Mouse (Mus musculus): ENCODE data around the gene Henmt1. TPM values are rescaled to one million over a fixed set of nuclear protein-coding genes. Genes with fewer than 3 reads are reported as not detected.

The Henmt1 gene
- polyA plus RNA-seq, 1 experiment from 2014 or later, result 0.56 TPM

DNA sequence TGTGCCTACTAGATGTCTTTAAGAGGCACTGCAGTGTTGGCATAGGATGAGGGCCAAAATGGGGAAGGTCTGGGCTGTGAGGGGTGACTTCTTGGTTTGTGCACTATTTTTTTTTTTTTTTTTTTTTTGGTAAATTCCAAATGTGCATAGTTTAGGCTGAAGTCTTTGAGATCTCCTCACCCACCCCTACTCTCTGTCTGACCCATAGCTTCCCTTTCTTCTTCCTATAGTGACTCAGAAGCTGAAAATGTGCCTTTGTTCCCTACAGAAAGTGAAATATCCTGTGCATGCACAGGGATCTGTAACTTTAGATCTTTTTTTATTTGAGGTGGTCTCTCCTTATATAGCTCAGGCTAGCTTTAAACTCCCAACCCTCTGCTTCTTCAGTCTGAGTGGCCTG lies 18.3 kb downstream of the Henmt1 start:
- no peak overlapping the region for H3K4me2 ChIP-seq
- H3K4me3 ChIP-seq, result no peak overlapping the region
- no peaks in the 10 kb centered on the region for H3K27me3 ChIP-seq
- H3K9ac ChIP-seq, result no peak overlapping the region
- no peak for ATAC-seq
- H3K27ac ChIP-seq, result no peak overlapping the region
- peaks cover 10% of the 10 kb centered on the region for H3K4me1 ChIP-seq
- H3K36me3 ChIP-seq (ENCODE audit: poor library complexity, severe bottlenecking), result no peaks in the 10 kb centered on the region
- H3K9me3 ChIP-seq (replicated peaks), result no peaks in the 10 kb centered on the region

DNA sequence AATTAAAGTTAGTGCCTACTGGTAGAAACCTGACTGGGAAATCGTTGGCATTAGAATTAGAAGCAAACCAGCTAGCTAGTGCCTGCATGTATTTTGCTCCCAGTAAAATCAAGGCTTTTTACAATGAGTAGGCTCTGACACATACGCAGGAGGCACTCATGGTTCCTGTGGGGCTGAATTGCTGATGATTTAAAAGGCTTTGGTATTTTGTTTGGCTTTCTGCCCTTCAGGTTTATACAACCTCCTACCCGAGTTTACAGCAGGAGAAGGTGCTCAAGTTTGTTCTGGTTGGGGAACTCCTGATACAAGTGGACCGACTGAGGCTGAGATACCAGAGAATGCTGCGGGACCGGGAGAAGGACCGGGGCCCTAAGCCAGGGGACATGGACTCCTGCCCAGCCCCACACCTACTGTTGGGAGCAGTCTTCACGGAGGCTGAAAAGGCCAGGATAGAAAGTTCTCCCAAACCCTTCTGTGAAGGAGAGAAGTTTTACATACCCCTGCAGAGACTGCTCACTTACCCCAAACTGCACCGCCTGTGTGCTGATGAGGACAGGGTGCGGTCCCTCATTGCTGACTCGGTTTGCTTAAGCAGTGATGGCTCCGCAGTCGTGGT lies 20.1 kb downstream of the Henmt1 start:
- no peaks in the 10 kb centered on the region for H3K36me3 ChIP-seq (ENCODE audit: poor library complexity, severe bottlenecking)

DNA sequence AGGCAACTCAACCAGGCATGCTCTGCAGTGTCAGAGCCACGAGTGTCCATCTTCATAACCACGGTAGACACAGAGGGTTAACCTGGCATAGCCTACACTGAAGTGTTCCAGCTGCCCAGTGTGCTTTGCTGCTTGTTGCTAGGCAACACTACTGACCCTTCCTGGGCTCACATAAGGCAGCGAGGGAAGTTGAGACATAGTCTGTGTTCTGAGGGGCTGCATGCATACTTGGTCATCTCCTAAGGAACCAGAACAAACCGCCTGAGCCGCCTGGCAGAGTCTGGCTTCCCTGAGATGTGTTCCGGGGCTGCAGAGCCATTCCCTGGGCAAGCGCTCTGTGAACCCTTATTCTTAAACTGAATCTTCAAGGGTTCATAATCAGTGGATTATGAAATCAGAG lies 21.6 kb downstream of the Henmt1 start:
- peak; percentile 88 for ATAC-seq
- Histone ChIP-seq H3K27me3 (no peaks in the 10 kb centered on the region), H3K4me3 (no peak overlapping the region), H3K4me2 (peak overlapping the region; percentile 39), H3K4me1 (peaks cover 10% of the 10 kb centered on the region), H3K27ac (peak overlapping the region; percentile 21; the same call in 1 of the 2 replicates), H3K9ac (no peak overlapping the region), H3K9me3 (replicated peaks) (no peaks in the 10 kb centered on the region), H3K36me3 (ENCODE audit: poor library complexity, severe bottlenecking) (no peaks in the 10 kb centered on the region)
- 33% methylated on average over 7 of the region's 7 CpGs for WGBS

More for the DNA sequence above, 20.1 kb downstream of the Henmt1 start:
- Histone ChIP-seq H3K4me2 (no peak overlapping the region), H3K27me3 (no peaks in the 10 kb centered on the region), H3K27ac (no peak overlapping the region), H3K9me3 (replicated peaks) (no peaks in the 10 kb centered on the region), H3K4me1 (peaks cover 10% of the 10 kb centered on the region), H3K9ac (no peak overlapping the region), H3K4me3 (no peak overlapping the region)
- ATAC-seq, result no peak
- 83% methylated on average over 13 of the region's 13 CpGs for WGBS

DNA sequence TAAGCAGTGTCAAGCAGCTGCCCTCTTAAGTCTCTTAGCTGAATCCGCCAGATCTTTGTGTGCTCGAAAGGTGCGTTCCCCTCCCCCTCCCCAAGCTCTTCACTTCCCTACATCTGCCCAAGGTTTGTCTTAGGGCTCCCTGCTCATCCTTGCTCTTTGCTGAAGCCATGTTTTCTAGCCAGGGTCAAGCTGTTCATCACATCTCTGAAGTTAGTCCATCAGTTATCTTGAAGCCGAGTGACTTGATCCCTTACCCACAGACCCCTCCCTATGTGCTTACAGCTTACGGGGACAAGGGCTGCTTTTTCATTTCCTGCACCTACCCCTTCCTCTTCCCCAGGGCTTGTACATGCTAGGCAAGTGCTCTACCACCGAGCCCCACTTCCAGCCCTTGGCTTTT lies 22.0 kb downstream of the Henmt1 start:
- 40% methylated on average over 6 of the region's 6 CpGs for WGBS
- Histone ChIP-seq H3K4me2 (peak overlapping the region; percentile 39), H3K36me3 (ENCODE audit: poor library complexity, severe bottlenecking) (no peaks in the 10 kb centered on the region), H3K9ac (no peak overlapping the region), H3K4me1 (peaks cover 10% of the 10 kb centered on the region), H3K9me3 (replicated peaks) (no peaks in the 10 kb centered on the region), H3K27me3 (no peaks in the 10 kb centered on the region), H3K4me3 (no peak overlapping the region), H3K27ac (peak overlapping the region; percentile 21; the same call in 1 of the 2 replicates)
- ATAC-seq, result peak; percentile 26; the same call in 1 of the 2 replicates

DNA sequence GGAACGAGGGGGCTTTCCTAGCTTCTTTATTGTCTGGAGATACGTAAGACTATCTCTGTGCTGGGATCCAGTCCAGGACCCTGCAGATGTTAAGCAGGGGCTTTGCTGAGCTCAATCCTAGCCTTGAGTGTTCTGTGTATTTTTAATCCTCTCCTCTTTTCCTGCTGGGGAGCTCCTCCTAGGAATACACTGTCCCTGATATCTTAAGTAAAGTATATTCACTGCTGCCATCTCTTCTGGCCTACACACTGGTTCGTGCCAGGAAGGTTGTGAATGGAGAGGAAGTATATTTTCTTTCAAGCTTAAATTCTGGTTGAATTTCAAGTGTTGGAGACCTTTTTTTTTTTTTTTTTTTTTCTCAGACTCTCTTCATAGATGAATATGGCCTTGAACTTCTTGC lies 23.6 kb downstream of the Henmt1 start:
- Histone ChIP-seq H3K27ac (no peak overlapping the region), H3K4me2 (no peak overlapping the region), H3K9me3 (replicated peaks) (no peaks in the 10 kb centered on the region), H3K4me3 (no peak overlapping the region), H3K27me3 (no peaks in the 10 kb centered on the region), H3K4me1 (peaks cover 10% of the 10 kb centered on the region), H3K9ac (no peak overlapping the region), H3K36me3 (ENCODE audit: poor library complexity, severe bottlenecking) (no peaks in the 10 kb centered on the region)
- no peak for ATAC-seq
- 78% methylated on average over 3 of the region's 3 CpGs for whole genome bisulfite sequencing

DNA sequence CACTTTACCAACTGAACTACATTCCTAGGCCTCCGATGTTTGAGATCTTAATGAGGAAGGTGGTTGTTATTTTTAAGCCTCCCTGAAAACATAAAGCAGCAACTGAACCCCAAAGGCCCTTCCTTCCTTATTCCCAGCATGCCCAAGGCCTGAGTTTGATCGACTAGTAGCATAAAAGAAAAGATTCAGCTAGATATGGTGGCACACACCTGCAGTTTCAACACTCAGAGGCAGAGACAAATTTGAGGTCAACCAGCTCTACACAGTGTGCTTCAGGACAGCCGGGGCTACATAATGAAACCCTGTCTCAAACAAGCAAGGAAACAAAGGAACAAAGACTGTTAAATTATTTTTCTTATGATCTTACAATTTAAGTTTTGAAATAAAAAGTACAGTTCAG lies 24.1 kb downstream of the Henmt1 start:
- Histone ChIP-seq H3K4me1 (peaks cover 10% of the 10 kb centered on the region), H3K27me3 (no peaks in the 10 kb centered on the region), H3K9ac (no peak overlapping the region), H3K9me3 (replicated peaks) (no peaks in the 10 kb centered on the region), H3K4me3 (no peak overlapping the region), H3K27ac (no peak overlapping the region), H3K36me3 (ENCODE audit: poor library complexity, severe bottlenecking) (no peaks in the 10 kb centered on the region), H3K4me2 (no peak overlapping the region)
- no peak for ATAC-seq
- WGBS, result 88% methylated on average over 3 of the region's 3 CpGs

DNA sequence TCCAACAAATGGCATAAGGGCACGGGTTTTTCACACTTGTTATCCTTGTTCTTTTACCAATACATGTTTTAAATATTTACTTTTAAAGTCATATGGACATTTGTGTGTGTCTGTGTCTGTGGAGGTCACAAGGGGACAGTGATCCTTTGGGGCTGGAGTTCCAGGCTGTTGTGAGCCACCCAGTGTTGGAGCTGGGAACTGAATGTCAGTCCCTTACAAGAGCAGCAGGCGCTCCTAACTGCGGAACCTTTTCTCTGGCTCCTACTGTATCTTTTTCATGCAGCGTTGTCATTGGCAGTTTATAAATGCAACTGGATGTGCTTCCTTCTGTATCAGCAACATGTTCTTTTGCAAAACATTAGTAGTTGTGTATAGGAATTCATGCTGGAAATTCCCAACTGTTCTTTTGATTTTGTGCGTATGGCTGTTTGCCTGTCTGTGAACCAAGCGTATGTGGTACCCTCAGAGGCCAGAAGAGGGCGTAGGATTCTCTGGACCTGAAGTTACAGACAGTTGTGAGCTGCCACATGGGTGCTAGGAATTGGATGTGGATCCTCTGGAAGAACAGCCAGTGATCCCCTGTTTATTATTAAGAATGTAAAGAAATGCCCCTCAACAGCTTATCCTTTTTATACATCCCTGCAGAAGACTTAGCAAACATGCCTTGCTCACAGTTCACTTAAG lies 24.8 kb downstream of the Henmt1 start:
- Histone ChIP-seq H3K4me2 (no peak overlapping the region), H3K36me3 (ENCODE audit: poor library complexity, severe bottlenecking) (no peaks in the 10 kb centered on the region), H3K9ac (no peak overlapping the region), H3K4me1 (peaks cover 10% of the 10 kb centered on the region), H3K9me3 (replicated peaks) (no peaks in the 10 kb centered on the region), H3K4me3 (no peak overlapping the region), H3K27ac (no peak overlapping the region), H3K27me3 (no peaks in the 10 kb centered on the region)
- 80% methylated on average over 7 of the region's 7 CpGs for WGBS
- ATAC-seq, result no peak

DNA sequence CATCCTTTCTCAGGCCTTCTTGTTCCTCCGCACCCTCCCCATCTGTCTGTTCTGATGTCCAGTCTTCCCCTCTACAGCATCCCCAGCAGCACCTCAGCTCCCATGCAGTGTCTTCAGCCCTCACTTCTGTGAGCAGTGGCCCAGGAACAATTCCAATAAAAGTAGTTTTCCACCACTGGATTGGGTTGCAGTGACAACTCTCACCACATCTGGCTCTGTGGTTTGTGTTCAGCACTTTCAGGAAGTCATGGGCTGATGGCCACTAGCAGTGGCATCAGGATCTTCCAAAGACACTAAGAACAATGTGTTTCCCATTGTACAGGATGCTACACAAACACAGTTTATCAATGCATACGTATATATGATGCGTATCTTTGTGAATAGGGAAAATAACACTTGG lies 26.4 kb downstream of the Henmt1 start:
- Histone ChIP-seq H3K9ac (no peak overlapping the region), H3K9me3 (replicated peaks) (no peaks in the 10 kb centered on the region), H3K4me3 (no peak overlapping the region), H3K27ac (no peak overlapping the region), H3K36me3 (ENCODE audit: poor library complexity, severe bottlenecking) (0 out of 2 replicates have a peak, but pooled peaks cover 3% of the 10 kb centered on the region), H3K4me1 (peaks cover 8% of the 10 kb centered on the region), H3K4me2 (no peak overlapping the region), H3K27me3 (no peaks in the 10 kb centered on the region)
- WGBS, result 93% methylated on average over 3 of the region's 3 CpGs
- ATAC-seq, result no peak

DNA sequence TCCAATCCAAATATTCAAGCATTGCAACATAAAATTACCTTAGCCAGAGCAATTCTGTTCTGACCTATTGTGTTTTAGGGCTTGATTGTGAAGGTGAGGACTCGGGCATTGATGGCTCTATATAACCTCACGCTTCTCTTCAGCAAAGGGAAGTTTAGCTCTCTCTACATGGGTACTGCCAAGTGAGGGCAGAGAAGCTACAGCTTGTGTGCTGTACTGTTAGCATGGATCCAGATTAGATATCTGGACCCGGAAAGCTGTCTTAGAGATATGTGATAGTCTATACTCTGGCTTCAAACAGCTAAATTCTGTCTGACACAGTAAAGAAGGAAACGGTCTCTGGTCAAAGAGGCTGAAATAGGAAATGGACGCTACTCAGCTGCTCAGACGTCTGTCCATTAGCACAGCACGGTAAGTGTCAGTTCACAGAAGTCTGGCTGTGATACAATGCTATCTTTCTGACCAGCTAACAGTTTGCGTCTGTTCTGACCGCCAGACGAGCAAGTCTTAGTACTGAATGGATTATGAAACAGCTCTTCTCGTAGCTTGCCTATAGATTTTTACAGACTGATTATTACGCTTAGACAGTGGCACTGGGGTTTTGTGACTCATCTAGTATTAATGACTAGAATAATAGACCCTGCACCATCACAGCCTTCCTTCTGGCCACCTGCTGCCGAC lies 34.4 kb downstream of the Henmt1 start:
- no peaks in the 10 kb centered on the region for H3K9me3 ChIP-seq (replicated peaks)

DNA sequence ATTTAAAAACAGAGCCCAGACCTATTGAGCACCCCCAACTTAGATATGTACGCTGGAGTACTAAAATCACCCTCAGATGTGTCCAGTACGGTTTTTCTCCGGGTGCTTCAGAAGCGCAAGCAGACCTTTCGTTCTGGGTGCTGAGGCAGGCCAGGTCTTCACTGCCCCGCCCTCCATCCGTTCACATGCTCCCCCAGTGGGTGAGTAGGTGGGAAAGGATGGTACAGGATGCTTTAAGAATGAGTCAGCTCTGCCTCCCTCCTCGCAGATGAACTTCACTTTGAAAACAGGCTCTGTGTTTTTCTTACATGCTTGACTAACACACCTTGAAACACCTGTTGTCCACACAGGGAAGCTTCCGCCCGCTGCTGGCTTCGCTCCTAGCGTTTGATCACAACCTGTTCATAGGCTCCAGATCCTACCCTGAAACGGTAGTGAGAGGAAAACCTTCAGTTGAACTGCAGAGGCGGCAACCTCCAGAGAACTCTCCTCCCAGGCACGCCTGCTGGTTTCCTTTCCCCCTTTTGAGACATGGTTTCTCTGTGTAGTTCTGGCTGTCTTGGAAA lies 35.3 kb downstream of the Henmt1 start:
- Histone ChIP-seq H3K36me3 (ENCODE audit: poor library complexity, severe bottlenecking) (peaks cover 33% of the 10 kb centered on the region), H3K27me3 (no peaks in the 10 kb centered on the region), H3K27ac (no peak overlapping the region), H3K9ac (no peak overlapping the region), H3K4me1 (no peaks in the 10 kb centered on the region), H3K9me3 (replicated peaks) (no peaks in the 10 kb centered on the region), H3K4me2 (no peak overlapping the region), H3K4me3 (no peak overlapping the region)
- 89% methylated on average over 15 of the region's 15 CpGs for WGBS
- no peak for ATAC-seq

More for the DNA sequence above, 34.4 kb downstream of the Henmt1 start:
- H3K4me3 ChIP-seq, result no peak overlapping the region
- no peaks in the 10 kb centered on the region for H3K4me1 ChIP-seq
- H3K4me2 ChIP-seq, result no peak overlapping the region
- 83% methylated on average over 13 of the region's 13 CpGs for WGBS
- no peak overlapping the region for H3K9ac ChIP-seq
- H3K36me3 ChIP-seq (ENCODE audit: poor library complexity, severe bottlenecking), result peaks cover 25% of the 10 kb centered on the region
- no peaks in the 10 kb centered on the region for H3K27me3 ChIP-seq
- no peak for ATAC-seq
- H3K27ac ChIP-seq, result no peak overlapping the region

DNA sequence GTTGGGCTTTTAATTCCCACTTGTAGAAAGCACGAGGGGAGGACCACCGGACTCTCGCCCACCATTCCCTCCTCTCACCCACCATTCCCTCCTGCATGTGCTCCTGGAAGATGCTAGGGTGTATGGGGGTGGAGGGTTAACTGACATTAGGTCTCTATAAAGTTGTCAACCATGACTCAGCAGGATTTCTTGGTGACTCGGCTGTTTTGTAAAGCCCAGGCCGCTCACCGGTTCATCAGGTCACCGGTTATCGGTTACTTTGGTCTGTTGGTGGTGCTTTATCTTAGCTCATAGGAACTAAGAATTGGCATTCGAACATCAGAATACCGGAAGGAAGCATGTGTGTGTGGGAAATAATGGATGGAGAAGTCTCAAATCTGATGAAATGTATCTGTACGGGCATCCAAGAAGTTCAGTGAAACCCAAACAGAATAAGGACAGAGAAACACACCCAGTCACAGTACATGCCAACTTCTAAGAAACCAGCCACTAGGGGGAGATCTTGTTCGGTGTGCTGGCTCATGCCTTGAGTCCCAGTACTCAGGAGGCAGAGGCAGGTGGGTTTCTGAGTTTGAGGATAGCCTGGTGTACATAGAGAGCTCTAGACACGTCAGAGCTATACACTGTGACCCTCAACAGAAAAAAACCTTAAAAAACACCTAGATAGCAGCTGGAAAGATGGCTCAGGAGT lies 37.8 kb downstream of the Henmt1 start:
- Histone ChIP-seq H3K9ac (no peak overlapping the region), H3K9me3 (replicated peaks) (no peaks in the 10 kb centered on the region), H3K4me2 (no peak overlapping the region), H3K36me3 (ENCODE audit: poor library complexity, severe bottlenecking) (peaks cover 41% of the 10 kb centered on the region), H3K27ac (no peak overlapping the region), H3K4me3 (no peak overlapping the region), H3K4me1 (no peaks in the 10 kb centered on the region), H3K27me3 (no peaks in the 10 kb centered on the region)
- no peak for ATAC-seq
- 95% methylated on average over 13 of the region's 13 CpGs for WGBS

DNA sequence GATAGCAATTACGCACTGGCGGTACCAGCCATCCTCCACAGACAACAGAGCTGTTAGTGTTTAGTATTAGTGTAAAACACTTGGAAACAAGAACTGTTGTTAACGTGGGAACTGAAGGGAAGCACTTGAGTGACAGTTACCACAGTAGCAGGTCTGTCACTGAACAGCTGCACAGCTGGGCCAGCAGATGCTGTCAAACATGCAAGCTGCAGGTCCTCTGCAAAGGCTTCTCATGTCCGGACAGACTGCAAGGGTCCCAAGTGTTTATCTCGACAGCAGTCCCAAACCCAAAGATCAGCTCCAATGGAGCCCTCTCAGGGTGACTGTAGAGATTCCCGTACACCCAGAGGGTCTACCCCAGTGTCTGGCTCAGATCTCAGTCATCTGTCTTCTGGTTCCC lies 42.3 kb downstream of the Henmt1 start:
- H3K4me2 ChIP-seq, result no peak overlapping the region
- no peak for ATAC-seq
- no peaks in the 10 kb centered on the region for H3K9me3 ChIP-seq (replicated peaks)
- 86% methylated on average over 6 of the region's 6 CpGs for WGBS
- no peak overlapping the region for H3K4me3 ChIP-seq
- no peaks in the 10 kb centered on the region for H3K27me3 ChIP-seq
- H3K27ac ChIP-seq, result no peak overlapping the region
- H3K4me1 ChIP-seq, result 0 out of 2 replicates have a peak, but pooled peaks cover 5% of the 10 kb centered on the region
- peaks cover 36% of the 10 kb centered on the region for H3K36me3 ChIP-seq (ENCODE audit: poor library complexity, severe bottlenecking)
- no peak overlapping the region for H3K9ac ChIP-seq
